Mouse (Mus musculus) lung, postnatal 25 days (tissue): ENCODE measurements around the gene Zscan5b.
"Not testable (repeated sequence)": the region's sequence is repeated elsewhere in the genome, so short reads cannot be mapped to it uniquely, and the experiment has no call there.

ENCODE experiments used
- DNase-seq: peaks from one replicate; pipeline ENCODE4 v3.0.0; 2022; ENCODE audit warnings: low spot score

Zscan5b gene

GRCm38 (mm10) chr7:6244361-6245292 is 22.5 kb downstream of the Zscan5b start:
- no peak for DNase-seq

- DNase-seq = no peak
These were observed 30.3 kb downstream of the Zscan5b start, which contains the start of gene Epp13 for GRCm38 (mm10) chr7:6252410-6252809. TSS of gene Epp13 (plus strand) at chr7:6252710.

- DNase-seq = no peak
These were observed 32.4 kb downstream of the Zscan5b start for GRCm38 (mm10) chr7:6254451-6254850.

DNA sequence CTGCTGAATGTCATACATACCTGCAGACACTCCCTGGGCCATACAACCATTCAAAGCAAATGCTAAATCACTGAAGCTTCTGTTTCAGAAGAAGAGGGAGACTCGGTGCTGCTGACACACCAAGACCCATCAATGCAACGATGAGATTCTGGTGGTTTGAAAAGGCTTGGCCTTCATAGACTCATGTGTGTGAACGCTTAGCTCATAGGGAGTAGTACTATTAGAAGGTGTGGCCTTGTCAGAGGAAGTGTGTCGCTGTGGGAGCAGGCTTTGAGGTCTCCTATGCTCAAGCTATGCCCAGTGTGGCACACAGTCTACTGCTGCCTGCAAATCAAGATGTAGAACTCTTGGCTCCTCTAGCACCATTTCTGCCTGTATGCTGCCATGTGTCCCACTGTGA is 35.3 kb downstream of the Zscan5b start:
- DNase-seq = no peak

DNA sequence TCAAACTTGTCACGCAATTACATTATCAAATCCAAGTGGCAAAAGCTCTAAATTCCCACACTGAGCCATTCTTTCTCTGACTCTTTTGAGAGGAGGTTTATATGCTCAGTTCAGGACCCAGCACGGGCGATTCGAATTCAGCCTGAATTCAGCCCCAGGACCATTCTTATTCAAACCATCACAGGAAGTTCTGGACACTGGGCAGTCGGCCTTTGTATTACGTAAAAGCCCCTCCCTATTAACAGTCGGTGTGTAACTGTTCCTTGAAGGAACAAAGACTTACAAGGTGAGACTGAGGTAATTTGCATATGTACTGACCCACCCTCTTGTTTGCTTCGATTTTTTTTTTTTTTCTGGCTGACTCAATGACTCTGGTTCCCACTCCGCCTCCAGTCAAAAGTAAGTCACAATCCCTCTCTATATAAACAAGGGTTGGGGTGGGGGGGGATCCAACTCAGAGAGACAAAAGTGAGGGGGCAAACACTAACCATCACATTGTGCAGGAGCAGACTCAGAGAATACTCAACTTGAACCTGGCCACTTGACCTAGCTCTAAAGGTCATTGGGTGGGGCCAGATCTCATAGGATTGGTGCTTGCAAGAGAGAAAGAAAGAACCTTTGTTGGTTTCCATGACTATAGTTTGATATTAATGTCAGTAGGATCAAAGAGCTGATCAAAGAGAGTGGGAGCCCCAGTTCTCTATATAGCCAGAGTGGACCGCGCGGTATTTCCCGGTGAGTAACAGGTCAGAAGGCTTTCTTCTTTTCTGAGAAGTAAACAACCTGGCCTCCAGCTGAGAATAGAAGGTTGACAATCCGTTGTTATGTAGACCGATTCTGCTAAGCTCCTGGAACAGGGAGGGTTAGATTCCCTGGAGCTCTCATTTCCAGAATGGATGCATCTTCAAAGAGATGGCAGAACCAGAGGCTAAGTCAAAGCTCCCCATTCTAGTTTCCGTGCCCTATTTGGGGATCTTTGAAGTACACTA is 36.4 kb downstream of the Zscan5b start:
- no peak for DNase-seq

- DNase-seq = not testable (repeated sequence)
These were observed 37.9 kb downstream of the Zscan5b start for GRCm38 (mm10) chr7:6260004-6260403.

DNA sequence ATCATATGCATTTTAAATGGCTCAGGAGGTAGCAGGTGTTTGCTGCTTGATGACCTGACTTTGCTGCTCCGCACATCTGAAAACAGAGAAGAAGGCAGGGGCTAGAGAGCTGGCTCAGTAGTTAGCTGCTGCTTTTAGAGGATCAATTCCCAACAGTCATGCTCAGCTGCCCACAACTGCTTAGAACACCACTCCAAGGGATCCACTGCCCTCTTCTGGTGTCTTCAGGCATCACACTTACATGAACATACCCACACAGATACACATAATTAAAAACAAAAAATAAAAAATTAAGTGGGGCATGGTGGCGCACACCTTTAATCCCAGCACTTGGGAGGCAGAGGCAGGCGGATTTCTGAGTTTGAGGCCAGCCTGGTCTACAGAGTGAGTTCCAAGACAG is 40.0 kb downstream of the Zscan5b start:
- no peak for DNase-seq

GRCm38 (mm10) chr7:6262984-6263383 is 40.9 kb downstream of the Zscan5b start:
- DNase-seq = no peak

DNA sequence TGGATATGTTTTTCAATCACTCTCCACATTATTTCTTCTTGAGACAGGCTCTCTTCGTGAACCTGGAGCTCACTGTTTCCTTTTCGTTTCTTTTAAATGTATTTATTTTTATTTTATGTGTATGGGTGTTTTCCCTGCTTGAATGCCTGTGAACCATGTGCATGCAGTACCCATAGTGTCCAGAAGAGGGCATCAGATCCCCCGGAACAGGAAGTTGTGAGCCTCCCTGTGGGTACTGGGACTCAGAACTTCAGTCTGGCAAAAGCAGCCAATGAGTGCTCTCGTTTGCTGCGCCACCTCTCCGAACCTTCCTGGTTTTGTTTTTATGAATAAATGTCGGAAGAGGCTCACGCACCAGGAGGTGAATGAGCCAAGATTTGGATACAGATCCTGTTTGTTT is 43.6 kb downstream of the Zscan5b start:
- no peak for DNase-seq

GRCm38 (mm10) chr7:6277906-6278305 is 55.8 kb downstream of the Zscan5b start:
- no peak for DNase-seq

GRCm38 (mm10) chr7:6282749-6283148 is 60.7 kb downstream of the Zscan5b start:
- DNase-seq = peak; percentile 78

DNA sequence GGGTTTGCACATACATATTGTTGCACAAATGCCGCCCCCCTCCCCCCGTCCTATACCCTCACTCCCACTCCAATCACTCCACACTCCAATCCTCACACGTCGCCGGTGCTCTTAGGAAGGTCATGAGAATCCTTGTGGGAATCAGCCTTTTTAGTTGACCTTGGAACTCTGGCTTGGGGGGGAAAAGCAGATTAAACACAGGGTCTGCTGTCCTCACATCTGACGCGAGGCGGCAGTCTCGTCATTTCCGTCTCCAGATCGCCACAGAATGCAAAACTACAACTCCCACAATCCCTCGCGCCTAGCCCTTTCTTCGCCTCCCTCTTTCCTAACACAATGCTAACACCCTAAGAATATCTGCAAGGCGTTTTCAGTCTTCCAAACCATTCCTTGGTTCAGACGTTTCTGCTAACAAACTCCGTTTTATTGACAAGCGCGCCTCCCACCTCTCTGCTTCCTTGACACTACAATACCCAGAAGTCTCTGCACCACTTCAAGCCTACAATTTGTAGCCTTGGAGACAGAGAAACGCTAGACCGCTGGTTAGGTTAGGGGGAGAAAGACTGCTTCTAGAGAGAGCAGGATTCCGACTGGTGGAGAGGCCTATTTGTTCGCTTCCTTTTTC is 61.5 kb downstream of the Zscan5b start:
- peak; percentile 83 for DNase-seq

- DNase-seq = no peak
These were observed 62.4 kb downstream of the Zscan5b start for GRCm38 (mm10) chr7:6284442-6285012.

DNA sequence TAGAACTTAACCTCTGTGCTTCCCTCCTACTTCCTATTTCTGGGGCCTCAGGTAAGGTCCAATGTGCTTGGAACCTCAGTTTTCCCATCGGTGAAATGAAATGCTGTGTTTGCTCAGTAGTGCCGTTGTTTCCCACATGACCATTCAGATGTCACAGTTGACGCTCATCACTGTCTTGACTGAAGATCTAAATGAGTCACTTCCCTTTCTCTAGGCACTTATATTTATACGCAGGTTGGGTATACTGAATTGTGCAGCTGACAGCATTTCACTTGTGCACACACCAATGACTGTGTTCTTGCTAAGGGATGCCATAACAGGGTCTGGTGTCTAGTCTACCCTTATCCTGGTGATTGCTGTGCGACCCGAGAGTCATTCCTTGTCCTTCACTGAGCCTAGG is 63.3 kb downstream of the Zscan5b start:
- DNase-seq = no peak

GRCm38 (mm10) chr7:6285842-6286705 is 64.0 kb downstream of the Zscan5b start, which contains the start of gene Zfp667:
TSS of gene Zfp667 (plus strand) at chr7:6286579.
- peak; percentile 97 for DNase-seq

DNA sequence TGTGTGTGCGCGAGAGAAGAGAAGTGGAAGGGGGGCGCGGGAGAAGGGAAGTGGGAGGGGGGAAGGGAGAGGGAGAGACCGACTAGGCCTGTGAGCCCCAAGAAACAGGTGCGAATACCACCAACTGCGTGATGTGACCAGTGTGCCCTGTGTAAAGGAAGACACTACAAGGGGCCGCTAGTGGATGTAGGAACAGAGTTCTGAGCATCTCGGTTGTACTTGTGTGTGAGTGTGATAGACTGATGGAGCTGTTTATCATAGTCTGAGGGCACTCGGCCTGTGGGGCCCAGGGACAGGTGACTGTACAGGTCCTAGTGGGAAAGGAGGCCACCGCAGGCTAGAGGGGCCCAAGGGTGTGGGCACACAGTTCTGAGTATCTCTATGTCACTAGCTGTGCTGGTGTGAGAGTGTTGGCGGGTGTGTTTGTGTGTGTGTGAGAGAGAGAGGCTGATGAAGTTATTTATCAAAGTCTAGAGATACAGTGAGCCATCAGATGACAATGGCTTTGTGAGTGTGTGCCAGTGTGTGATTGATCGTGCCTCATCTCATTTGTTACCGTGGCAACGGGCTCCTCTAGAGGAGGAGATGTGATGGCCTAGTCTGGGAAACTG is 64.9 kb downstream of the Zscan5b start:
- no peak for DNase-seq
